Mouse (Mus musculus) adrenal gland, adult (tissue): ENCODE data around the gene Chid1.
A peak's percentile ranks its signal among the peaks of the same experiment; 100 is the strongest.

Experiments used
- DNase-seq, 2 experiments: peaks; one replicate each; pipeline ENCODE4 v3.0.0; 2022 to 2023; ENCODE audit warnings: low spot score in 1 of 2; ENCODE audit not compliant: inconsistent age in 2 of 2

The Chid1 gene

GRCm38 (mm10) chr7:141539556-141540311 lies at the start of gene Chid1:
TSS of gene Chid1 (minus strand) at chr7:141539857.
- DNase-seq = peak; percentile 99

DNA sequence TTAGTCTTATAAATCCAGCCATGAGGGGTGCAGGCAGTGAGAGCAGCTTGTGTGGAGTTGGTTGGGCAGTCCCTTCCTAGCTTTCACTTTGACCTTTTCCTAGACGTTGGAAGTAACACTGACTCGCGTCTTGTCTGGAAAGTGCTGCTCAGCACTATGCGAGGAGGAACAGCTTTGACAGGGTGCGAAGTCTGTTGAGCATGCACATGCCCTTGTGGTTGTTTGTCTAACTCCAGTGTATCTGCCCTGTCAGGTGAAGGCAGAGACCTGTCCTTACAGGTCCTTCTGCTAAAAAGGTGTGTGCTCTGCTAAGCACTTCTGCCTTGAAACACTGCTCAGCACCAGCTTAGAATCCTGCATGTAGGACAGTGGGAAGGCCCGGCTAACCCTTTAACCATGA lies 49.2 kb upstream of the Chid1 start:
- DNase-seq = no peak

GRCm38 (mm10) chr7:141585881-141586280 lies 46.2 kb upstream of the Chid1 start:
- DNase-seq = no peak

- no peak for DNase-seq
These were observed 45.6 kb upstream of the Chid1 start for GRCm38 (mm10) chr7:141585288-141585687.

DNA sequence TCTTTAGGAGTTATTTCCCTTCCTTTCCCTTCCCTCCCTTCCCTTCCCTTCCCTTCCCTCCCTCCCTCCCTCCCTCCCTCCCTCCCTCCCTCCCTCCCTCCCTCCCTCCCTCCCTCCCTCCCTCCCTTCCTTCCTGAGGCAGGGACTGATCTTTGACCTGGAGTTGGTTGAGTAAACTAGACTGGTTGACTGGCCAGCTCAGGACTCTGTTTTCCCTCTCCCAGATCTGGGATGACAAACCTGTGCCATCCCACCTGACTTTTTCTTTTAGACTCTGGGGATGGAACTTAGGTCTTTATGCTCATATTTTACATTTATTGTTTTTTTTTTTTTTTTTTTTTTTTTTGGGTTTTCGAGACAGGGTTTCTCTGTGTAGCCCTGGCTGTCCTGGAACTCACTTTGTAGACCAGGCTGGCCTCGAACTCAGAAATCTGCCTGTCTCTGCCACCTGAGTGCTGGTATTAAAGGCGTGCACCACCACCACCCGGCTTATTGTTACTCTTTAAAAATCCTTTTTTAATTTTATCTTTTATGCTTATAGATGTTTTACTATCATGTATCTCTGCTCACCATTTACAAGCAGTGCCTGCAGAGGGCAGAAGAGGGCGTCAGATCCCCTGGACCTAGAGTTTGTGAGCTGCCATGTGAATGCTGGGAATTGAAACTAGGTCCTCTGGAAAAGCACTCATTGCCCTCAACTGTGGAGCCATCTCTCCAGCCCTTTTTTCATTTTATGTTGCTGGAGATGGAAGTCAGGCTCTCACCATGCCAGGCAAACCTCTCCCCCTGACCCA lies 44.6 kb upstream of the Chid1 start:
- DNase-seq = no peak

DNA sequence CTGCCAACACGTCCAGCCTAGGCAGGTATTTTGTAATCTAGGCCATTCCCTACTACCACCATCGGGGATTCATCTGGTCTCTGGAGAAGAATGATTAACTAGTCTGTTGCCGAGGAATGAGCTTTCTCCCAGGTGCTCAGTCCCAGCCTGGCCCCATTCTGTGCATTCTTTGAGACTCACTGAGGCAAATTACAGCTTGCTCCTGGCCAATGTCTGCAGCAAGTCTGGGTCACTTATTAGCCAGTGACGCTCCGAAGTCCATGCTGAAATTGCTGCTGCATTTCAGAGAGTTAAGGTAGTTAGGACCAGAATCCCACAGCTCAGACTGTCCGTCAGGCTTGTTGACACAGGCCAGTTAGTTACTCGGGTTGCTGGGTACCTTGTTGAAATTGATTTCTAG lies 41.7 kb upstream of the Chid1 start:
- no peak for DNase-seq

DNA sequence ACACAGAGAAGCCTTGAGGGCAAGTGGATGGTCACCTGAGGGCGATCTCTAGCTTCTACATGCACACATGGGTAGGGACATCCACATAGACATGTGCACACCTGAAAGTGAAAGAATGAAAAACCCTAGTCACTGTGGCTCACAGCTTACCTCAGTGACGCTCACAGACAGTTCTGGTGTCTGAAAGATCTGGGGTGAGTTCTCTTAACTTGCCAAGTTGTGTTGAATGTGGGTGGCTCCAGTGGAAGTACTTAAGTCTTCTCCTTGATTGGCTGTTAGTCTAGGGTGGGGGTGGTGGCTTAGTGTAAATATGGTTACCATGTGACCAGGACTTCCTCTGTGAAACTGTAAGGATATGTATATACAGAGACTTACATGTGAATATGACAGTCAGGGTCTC lies 39.3 kb upstream of the Chid1 start:
- DNase-seq = no peak

DNA sequence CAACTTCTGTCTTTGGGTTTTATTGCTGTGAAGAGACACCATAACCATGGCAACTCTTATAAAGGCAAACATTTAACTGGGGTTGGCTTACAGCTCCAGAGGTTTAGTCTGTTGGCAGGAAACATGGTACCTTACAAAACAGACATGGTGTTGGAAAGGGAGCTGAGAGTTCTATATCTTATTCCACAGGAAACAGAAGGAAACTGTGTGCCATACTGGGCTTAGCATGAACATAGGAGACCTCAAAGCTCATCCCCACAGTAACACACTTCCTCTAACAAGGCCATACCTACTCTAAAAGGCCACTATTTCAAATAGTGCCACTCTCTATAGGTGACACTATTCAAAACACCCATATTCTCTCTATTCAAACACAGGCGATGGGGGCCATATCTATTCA lies 38.9 kb upstream of the Chid1 start:
- no peak for DNase-seq

- no peak for DNase-seq
These were observed 38.1 kb upstream of the Chid1 start for GRCm38 (mm10) chr7:141577801-141578200.

- no peak for DNase-seq
These were observed 35.8 kb upstream of the Chid1 start for GRCm38 (mm10) chr7:141575481-141575880.

DNA sequence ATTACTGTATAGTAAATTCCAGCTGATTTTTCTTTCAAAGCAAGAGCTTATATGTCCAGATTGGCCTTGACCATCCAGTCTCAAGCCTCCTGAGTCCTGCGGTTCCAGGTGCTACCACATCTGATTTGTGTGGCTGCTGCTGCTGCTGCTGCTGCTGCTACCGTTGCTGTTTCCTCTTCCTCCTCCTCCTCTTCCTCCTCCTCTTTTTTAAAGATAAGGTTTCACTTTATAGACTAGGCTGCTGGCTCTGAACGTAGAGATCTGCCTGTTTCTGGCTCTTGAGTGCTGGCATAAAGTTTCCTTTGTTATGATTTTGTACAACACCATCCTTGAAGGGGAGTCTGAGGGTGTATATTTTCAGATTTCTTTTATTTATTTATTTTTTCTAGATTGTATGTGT lies 34.4 kb upstream of the Chid1 start:
- DNase-seq = no peak

- no peak for DNase-seq
These were observed 31.1 kb upstream of the Chid1 start for GRCm38 (mm10) chr7:141570625-141571295.

- no peak for DNase-seq
These were observed 30.3 kb upstream of the Chid1 start for GRCm38 (mm10) chr7:141569916-141570315.

GRCm38 (mm10) chr7:141569283-141569803 lies 29.7 kb upstream of the Chid1 start:
- no peak for DNase-seq

DNA sequence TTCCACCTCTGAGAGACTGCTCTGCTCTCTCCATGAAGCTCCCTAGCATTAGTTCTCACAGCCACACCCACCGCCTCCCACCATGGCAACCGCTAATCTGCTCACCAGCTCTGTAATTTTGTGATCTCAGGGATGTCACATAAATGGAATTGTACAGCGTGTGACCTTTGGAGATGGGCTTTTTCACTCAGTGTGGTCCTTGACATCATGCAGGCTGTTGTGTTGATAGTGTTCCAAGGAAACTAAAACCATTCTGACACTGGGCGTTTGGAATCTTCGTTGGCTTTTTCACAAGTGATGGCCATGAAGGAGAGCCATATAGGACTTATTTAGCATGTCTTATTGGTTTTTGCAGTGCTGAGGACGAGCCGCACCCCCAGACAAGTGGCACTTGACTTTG lies 26.9 kb upstream of the Chid1 start:
- DNase-seq = peak; percentile 23 to 54

DNA sequence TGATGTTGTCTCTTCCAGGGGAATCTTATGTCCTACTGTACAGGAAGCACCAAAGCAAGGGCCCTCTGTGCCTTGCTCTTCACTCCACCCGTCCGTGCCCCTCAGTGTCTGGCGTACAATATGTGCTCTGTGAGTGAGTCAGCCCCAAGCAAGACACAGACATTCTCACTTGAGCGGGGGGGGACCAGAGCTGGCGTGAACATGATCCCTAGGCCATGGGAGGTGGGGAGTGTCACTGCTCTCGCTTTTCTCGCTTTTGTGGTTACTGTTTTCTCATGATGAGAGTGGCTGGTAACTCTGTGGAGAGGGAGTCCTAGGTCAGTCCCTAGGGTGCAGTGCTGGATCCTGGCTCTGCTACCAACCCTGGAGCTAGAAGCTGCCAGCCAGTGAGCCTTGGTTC lies 24.9 kb upstream of the Chid1 start:
- DNase-seq = peak in 1 of 2 experiments; percentile 29

- peak; percentile 67 to 84 for DNase-seq
These were observed 23.3 kb upstream of the Chid1 start for GRCm38 (mm10) chr7:141562852-141563427.

GRCm38 (mm10) chr7:141562421-141562851 lies 22.8 kb upstream of the Chid1 start:
- DNase-seq = peak in 1 of 2 experiments; percentile 78

DNA sequence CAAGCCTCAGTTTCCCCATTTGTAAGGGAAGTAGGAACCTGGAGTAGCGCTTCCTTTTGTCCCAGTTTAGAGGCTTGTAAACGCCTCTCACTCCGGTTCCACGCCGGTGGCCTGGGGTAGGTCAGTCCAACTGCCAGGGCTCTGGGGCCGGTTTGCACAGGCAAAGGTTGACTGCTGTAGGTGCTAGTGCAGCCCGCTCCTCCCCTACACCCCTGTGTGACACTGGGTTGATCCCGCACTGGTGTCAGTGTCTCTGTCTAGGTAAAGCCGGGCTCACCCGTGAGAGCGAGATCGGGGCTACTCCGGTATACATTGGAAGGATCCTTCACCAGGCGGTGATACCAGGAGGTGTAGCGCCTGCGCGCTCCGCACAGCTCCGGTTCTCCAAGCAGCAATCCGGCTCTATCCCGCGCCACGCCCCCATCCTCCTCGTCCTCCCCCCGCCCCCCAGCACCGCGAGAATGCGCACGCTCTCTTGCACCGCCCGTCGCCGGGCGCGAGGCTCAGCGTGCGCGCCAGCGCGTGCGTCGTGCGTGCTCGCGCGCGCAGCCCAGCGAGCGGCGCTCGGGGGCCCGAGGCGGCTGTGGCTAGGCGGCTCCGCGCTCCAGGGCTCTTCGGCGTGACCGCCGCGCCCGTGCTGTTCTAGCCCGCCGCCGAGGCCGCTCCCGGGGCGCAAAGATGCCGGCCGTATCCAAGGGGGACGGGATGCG lies 22.2 kb upstream of the Chid1 start, which contains the start of gene Ap2a2:
Ap2a2 (plus strand) TSS at position 492 of the 710 bp plus-strand sequence.
- DNase-seq = peak; percentile 93 to 96

DNA sequence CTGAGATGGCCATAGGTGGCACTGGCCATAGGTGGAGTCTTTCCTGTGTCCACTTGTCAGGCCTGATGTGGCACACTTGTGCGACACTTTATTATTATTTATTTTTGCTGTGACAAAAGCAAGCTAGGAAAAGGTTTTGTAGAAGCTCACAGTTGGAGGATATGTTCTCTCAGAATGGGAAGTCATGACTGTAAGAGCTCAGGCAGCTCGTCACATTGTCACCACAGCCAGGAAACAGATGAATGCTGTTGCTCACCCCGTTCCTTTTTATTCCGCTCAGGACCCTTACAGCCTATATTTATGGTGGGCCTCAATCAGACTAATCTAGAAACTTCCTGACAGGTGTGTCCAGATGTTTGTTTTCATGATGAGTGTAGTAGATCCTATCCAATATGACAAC lies 20.8 kb upstream of the Chid1 start:
- DNase-seq = no peak
